Comparison of ENCODE assay signal across 12 mouse cellular contexts in the genomic region with DNA sequence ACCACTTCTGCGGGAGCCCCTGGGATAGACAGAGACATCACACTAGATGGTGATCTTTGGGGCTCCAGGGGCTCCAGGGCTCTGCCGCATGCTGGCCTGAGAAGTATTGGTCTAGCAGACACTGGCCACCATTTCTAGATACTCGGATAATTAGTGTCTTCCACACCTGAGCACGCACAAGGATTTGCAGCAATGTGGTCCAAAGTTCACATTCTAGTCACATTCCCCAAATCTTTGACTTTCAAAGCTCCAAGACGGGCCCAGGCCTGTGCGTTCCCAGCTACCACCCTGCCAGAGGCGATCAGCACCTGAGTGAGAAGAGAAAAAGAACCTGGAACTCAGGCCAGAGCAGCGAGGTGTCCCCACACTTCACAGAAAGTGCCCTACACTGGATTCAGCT. TPM values are rescaled to one million over a fixed set of nuclear protein-coding genes. Genes with fewer than 3 reads are reported as not detected.
A peak's percentile ranks its signal among the peaks of the same experiment; 100 is the strongest.
DNase-seq lines count a peak whose midpoint lies in the region; ATAC-seq and TF ChIP-seq lines count a peak whose summit lies in the region.
"Had no signal": no experiment of that assay in that cellular context is flagged by ENCODE, and none has a peak within 500 bp of the region (broad histone marks: within the 10 kb centered on the region; RNA-seq: fewer than 3 reads in every experiment).

No protein-coding gene starts in this region.

- H3K36me3 ChIP-seq in heart, embryonic 16.5 days (ENCODE audit: control insufficient read depth, insufficient read depth): peaks cover 11% of the 10 kb centered on the region; the same call in 1 of the 2 replicates
- peaks cover 2% of the 10 kb centered on the region; the same call in 1 of the 2 replicates for H3K36me3 ChIP-seq in heart, embryonic 11.5 days (ENCODE audit: control insufficient read depth, insufficient read depth, low read length)
- H3K36me3 ChIP-seq in stomach, embryonic 16.5 days (ENCODE audit: control insufficient read depth, insufficient read depth, low read length): peaks cover 1% of the 10 kb centered on the region; the same call in 1 of the 2 replicates
- H3K36me3 ChIP-seq in stomach, postnatal 0 days (ENCODE audit: control insufficient read depth, insufficient read depth, low read length): 0 out of 2 replicates have a peak, but pooled peaks cover 4% of the 10 kb centered on the region

- no peak overlapping the region for H3K4me2 ChIP-seq in heart, embryonic 16.5 days (ENCODE audit: low read depth, low read length)
- H3K4me2 ChIP-seq in heart, embryonic 11.5 days: no peak overlapping the region
- H3K4me2 ChIP-seq in stomach, embryonic 16.5 days (ENCODE audit: low read depth, low read length): no peak overlapping the region
- H3K4me2 ChIP-seq in stomach, postnatal 0 days (replicated peaks; ENCODE audit: low read depth): no peak overlapping the region
- H3K4me2 ChIP-seq: heart, embryonic 15.5 days; liver, embryonic 13.5 days had no signal

- H3K4me1 ChIP-seq in heart, embryonic 16.5 days (ENCODE audit: control insufficient read depth, insufficient read depth, low read length): no peaks in the 10 kb centered on the region
- no peaks in the 10 kb centered on the region for H3K4me1 ChIP-seq in heart, embryonic 11.5 days (ENCODE audit: control insufficient read depth, insufficient read depth, low read length)
- H3K4me1 ChIP-seq in stomach, embryonic 16.5 days (ENCODE audit: control insufficient read depth, insufficient read depth, low read length): no peaks in the 10 kb centered on the region
- no peaks in the 10 kb centered on the region for H3K4me1 ChIP-seq in stomach, postnatal 0 days (replicated peaks; ENCODE audit: control insufficient read depth, insufficient read depth)
- H3K4me1 ChIP-seq: heart, embryonic 15.5 days had no signal

- H3K4me3 ChIP-seq in heart, embryonic 16.5 days (ENCODE audit: low read length): no peak overlapping the region
- no peak overlapping the region for H3K4me3 ChIP-seq in heart, embryonic 11.5 days (ENCODE audit: low read depth, low read length)
- no peak overlapping the region for H3K4me3 ChIP-seq in stomach, embryonic 16.5 days (replicated peaks; ENCODE audit: low read length)
- no peak overlapping the region for H3K4me3 ChIP-seq in stomach, postnatal 0 days (ENCODE audit: low read depth, low read length)
- H3K4me3 ChIP-seq: erythroblast, embryonic 14.5 days; heart, embryonic 15.5 days; hindbrain, embryonic 13.5 days; liver, embryonic 13.5 days had no signal

- no peak overlapping the region for H3K9ac ChIP-seq in heart, embryonic 16.5 days (ENCODE audit: low read length)
- H3K9ac ChIP-seq in heart, embryonic 11.5 days (ENCODE audit: low read depth, low read length): no peak overlapping the region
- H3K9ac ChIP-seq in stomach, embryonic 16.5 days (ENCODE audit: low read length): 0 out of 2 replicates have a peak overlapping the region, but pooled peaks have one; percentile 18
- H3K9ac ChIP-seq in stomach, postnatal 0 days (ENCODE audit: low read length): no peak overlapping the region
- H3K9ac ChIP-seq: heart, embryonic 15.5 days; hindbrain, embryonic 13.5 days; liver, embryonic 13.5 days had no signal

- WGBS in heart, embryonic 16.5 days: 66% methylated on average over 8 of the region's 8 CpGs
- 68% methylated on average over 8 of the region's 8 CpGs for WGBS in heart, embryonic 11.5 days (ENCODE audit: insufficient replicate concordance)
- WGBS in stomach, embryonic 16.5 days: 59% methylated on average over 8 of the region's 8 CpGs
- 53% methylated on average over 8 of the region's 8 CpGs for WGBS in stomach, postnatal 0 days

- no peak for TF ChIP-seq EP300 in stomach, postnatal 0 days (optimal IDR thresholded peaks at IDR 0.05)

- ATAC-seq in heart, embryonic 16.5 days (replicated peaks; ENCODE audit: extremely low read depth, insufficient read depth, low FRiP score): no peak
- no peak for ATAC-seq in heart, embryonic 11.5 days (replicated peaks; ENCODE audit: insufficient number of reproducible peaks, low FRiP score, low TSS enrichment)
- no peak for ATAC-seq in stomach, embryonic 16.5 days (ENCODE audit: insufficient read depth, low FRiP score)
- no peak for ATAC-seq in stomach, postnatal 0 days (ENCODE audit: low FRiP score, low TSS enrichment)

- H3K27ac ChIP-seq in heart, embryonic 16.5 days (ENCODE audit: low read length): 0 out of 2 replicates have a peak overlapping the region, but pooled peaks have one; percentile 22
- no peak overlapping the region for H3K27ac ChIP-seq in heart, embryonic 11.5 days (ENCODE audit: low read depth, low read length)
- H3K27ac ChIP-seq in stomach, embryonic 16.5 days (ENCODE audit: low read length): no peak overlapping the region
- H3K27ac ChIP-seq in stomach, postnatal 0 days (replicated peaks): no peak overlapping the region
- H3K27ac ChIP-seq: heart, embryonic 15.5 days; liver, embryonic 13.5 days had no signal

- no peak for DNase-seq in stomach, postnatal 0 days (ENCODE audit: low spot score)
- DNase-seq in kidney, adult 8-10 months: peak; percentile 58 to 70
- DNase-seq in kidney, postnatal 36 days: peak; percentile 54 to 59
- DNase-seq in frontal cortex, postnatal 25 days (ENCODE audit: low spot score in 2 of 2): no peak
- no peak for DNase-seq in frontal cortex, postnatal 14 days (ENCODE audit: low spot score in 2 of 2)
- DNase-seq: liver, embryonic 13.5 days had no signal

- no peaks in the 10 kb centered on the region for H3K27me3 ChIP-seq in heart, embryonic 16.5 days (ENCODE audit: control insufficient read depth, insufficient read depth, low read length)
- no peaks in the 10 kb centered on the region for H3K27me3 ChIP-seq in heart, embryonic 11.5 days (ENCODE audit: control insufficient read depth, insufficient read depth, low read length)
- H3K27me3 ChIP-seq in stomach, embryonic 16.5 days (ENCODE audit: control insufficient read depth, insufficient read depth, low read length): no peaks in the 10 kb centered on the region
- H3K27me3 ChIP-seq in stomach, postnatal 0 days (ENCODE audit: control insufficient read depth, insufficient read depth, low read length): no peaks in the 10 kb centered on the region
- H3K27me3 ChIP-seq: heart, embryonic 15.5 days; hindbrain, embryonic 13.5 days; liver, embryonic 13.5 days had no signal

- no peak for TF ChIP-seq CTCF in stomach, postnatal 0 days (IDR thresholded peaks at IDR 0.05; ENCODE audit: low read depth)

- H3K9me3 ChIP-seq in heart, embryonic 16.5 days (replicated peaks; ENCODE audit: control insufficient read depth, low read length): no peaks in the 10 kb centered on the region
- no peaks in the 10 kb centered on the region for H3K9me3 ChIP-seq in heart, embryonic 11.5 days (replicated peaks; ENCODE audit: control insufficient read depth, low read length)
- H3K9me3 ChIP-seq in stomach, embryonic 16.5 days (replicated peaks; ENCODE audit: control insufficient read depth, low read length): no peaks in the 10 kb centered on the region
- H3K9me3 ChIP-seq in stomach, postnatal 0 days (ENCODE audit: control insufficient read depth, low read length): no peaks in the 10 kb centered on the region
- H3K9me3 ChIP-seq: heart, embryonic 15.5 days; hindbrain, embryonic 13.5 days; liver, embryonic 13.5 days had no signal

RNA-seq across cellular contexts. Expression of a gene that starts 25.6 kb away (rescaled TPM):
- 48.8 and 49.4 TPM in 2 replicates for polyA plus RNA-seq in heart, embryonic 16.5 days (2015; fragmentation: Nextera tagmentation; extraction: Ambion mirVana)
- 48.1 and 49.0 TPM in 2 replicates for polyA plus RNA-seq in heart, embryonic 11.5 days (2014; fragmentation: Nextera tagmentation; extraction: Ambion mirVana)
- 57.2 and 60.7 TPM in 2 replicates for polyA plus RNA-seq in stomach, embryonic 16.5 days (2015; fragmentation: Nextera tagmentation; extraction: Ambion mirVana)
- polyA plus RNA-seq in stomach, postnatal 0 days (2015; fragmentation: Nextera tagmentation; extraction: Ambion mirVana): 31.2 and 32.7 TPM in 2 replicates

RNA-seq across cellular contexts. Expression of a gene that starts 53.3 kb away (rescaled TPM):
- polyA plus RNA-seq in heart, embryonic 16.5 days (2015; fragmentation: Nextera tagmentation; extraction: Ambion mirVana): 7.4 and 8.5 TPM in 2 replicates
- 4.6 and 5.9 TPM in 2 replicates for polyA plus RNA-seq in heart, embryonic 11.5 days (2014; fragmentation: Nextera tagmentation; extraction: Ambion mirVana)
- polyA plus RNA-seq in stomach, embryonic 16.5 days (2015; fragmentation: Nextera tagmentation; extraction: Ambion mirVana): 14.5 and 16.7 TPM in 2 replicates
- 2.6 and 2.7 TPM in 2 replicates for polyA plus RNA-seq in stomach, postnatal 0 days (2015; fragmentation: Nextera tagmentation; extraction: Ambion mirVana)

Comparison
In these comparisons a context has a peak if more than half of its experiments do, and no peak if none do; other contexts are left out.
1. DNase-seq: peak in kidney, adult 8-10 months (2 of 2) and kidney, postnatal 36 days (2 of 2); none in stomach, postnatal 0 days (single experiment), frontal cortex, postnatal 25 days (0 of 2) and frontal cortex, postnatal 14 days (0 of 2).